In genomic region chr7:46210276-46210675, GRCm38 (mm10) we compare ENCODE assay signal across 31 mouse cellular contexts. TPM values are rescaled to one million over a fixed set of nuclear protein-coding genes. Genes with fewer than 3 reads are reported as not detected.
"Had no signal": no experiment of that assay in that cellular context is flagged by ENCODE, and none has a peak within 500 bp of the region (broad histone marks: within the 10 kb centered on the region; RNA-seq: fewer than 3 reads in every experiment).

No protein-coding gene starts in this region.

- H3K4me2 ChIP-seq: heart, embryonic 12.5 days; hindbrain, embryonic 12.5 days; hindbrain, embryonic 14.5 days; intestine, embryonic 15.5 days; limb, embryonic 12.5 days; liver, embryonic 11.5 days; liver, embryonic 13.5 days; liver, embryonic 15.5 days had no signal

- H3K4me3 ChIP-seq: gastrocnemius, adult 2 months; heart, embryonic 10.5 days; heart, embryonic 12.5 days; hindbrain, embryonic 10.5 days; hindbrain, embryonic 12.5 days; intestine, embryonic 15.5 days; layer of hippocampus, adult 2 months; left cerebral cortex, adult 2 months; limb, embryonic 10.5 days; limb, embryonic 12.5 days; liver, embryonic 13.5 days; liver, embryonic 15.5 days had no signal

- DNase-seq: gastrocnemius, adult 2 months; gastrocnemius, postnatal 10 days; gastrocnemius, postnatal 25 days; heart, adult 18-20 months; heart, postnatal 10 days; heart, postnatal 4 days; kidney, adult 18-20 months; kidney, adult 8-10 months; kidney, postnatal 10 days; kidney, postnatal 25 days; kidney, postnatal 4 days; liver; liver, embryonic 13.5 days had no signal

- H3K9ac ChIP-seq: heart, embryonic 12.5 days; hindbrain, embryonic 12.5 days; hindbrain, embryonic 14.5 days; intestine, embryonic 15.5 days; limb, embryonic 12.5 days; liver, embryonic 13.5 days; liver, embryonic 15.5 days had no signal

- H3K27ac ChIP-seq: gastrocnemius, adult 2 months; heart, embryonic 10.5 days; hindbrain, embryonic 10.5 days; hindbrain, embryonic 12.5 days; hindbrain, embryonic 14.5 days; intestine, embryonic 15.5 days; layer of hippocampus, adult 2 months; left cerebral cortex, adult 2 months; limb, embryonic 10.5 days; limb, embryonic 12.5 days; liver, embryonic 13.5 days; liver, embryonic 15.5 days had no signal

- H3K9me3 ChIP-seq: heart, embryonic 10.5 days; heart, embryonic 12.5 days; hindbrain, embryonic 10.5 days; hindbrain, embryonic 12.5 days; intestine, embryonic 15.5 days; limb, embryonic 10.5 days; limb, embryonic 12.5 days; liver, embryonic 13.5 days; liver, embryonic 15.5 days had no signal

- H3K27me3 ChIP-seq: hindbrain, embryonic 12.5 days; intestine, embryonic 15.5 days; liver, embryonic 15.5 days had no signal

- H3K36me3 ChIP-seq: heart, embryonic 10.5 days; heart, embryonic 12.5 days; hindbrain, embryonic 10.5 days; hindbrain, embryonic 12.5 days; intestine, embryonic 15.5 days; limb, embryonic 10.5 days; limb, embryonic 12.5 days; liver, embryonic 13.5 days; liver, embryonic 15.5 days had no signal

- H3K4me1 ChIP-seq: heart, embryonic 12.5 days; hindbrain, embryonic 10.5 days; hindbrain, embryonic 12.5 days; intestine, embryonic 15.5 days; limb, embryonic 10.5 days; limb, embryonic 12.5 days; liver, embryonic 13.5 days; liver, embryonic 15.5 days had no signal

- ATAC-seq: hindbrain, embryonic 16.5 days; inflammation-experienced regulatory T-cells, adult 6 months; intestine, embryonic 15.5 days had no signal

RNA-seq across cellular contexts. Expression of gene Ush1c, which starts 28.0 kb away (rescaled TPM):
- total RNA-seq: granulocyte monocyte progenitor cell, adult 5-6 weeks had no signal
- polyA plus RNA-seq: inflammation-experienced regulatory T-cells, adult 6 months; liver, embryonic 13.5 days had no signal

RNA-seq across cellular contexts. Expression of gene Abcc8, which starts 30.4 kb away (rescaled TPM):
- total RNA-seq: granulocyte monocyte progenitor cell, adult 5-6 weeks had no signal
- polyA plus RNA-seq: inflammation-experienced regulatory T-cells, adult 6 months had no signal

RNA-seq across cellular contexts. Expression of gene Otog, which starts 30.5 kb away (rescaled TPM):
- total RNA-seq: granulocyte monocyte progenitor cell, adult 5-6 weeks; heart, postnatal 10 days; heart, postnatal 25 days; heart, postnatal 4 days had no signal
- polyA plus RNA-seq: heart, embryonic 10.5 days; heart, embryonic 12.5 days; heart, embryonic 14.5 days; heart, embryonic 16.5 days; inflammation-experienced regulatory T-cells, adult 6 months; liver, embryonic 11.5 days; liver, embryonic 13.5 days; liver, embryonic 15.5 days had no signal
